Mouse (Mus musculus) bone marrow macrophage, adult 2 months (primary cell): ENCODE measurements around the gene Atp6v1g3. TPM values are rescaled to one million over a fixed set of nuclear protein-coding genes. Genes with fewer than 3 reads are reported as not detected.

Source experiments
- H3K27ac ChIP-seq: 2 replicates; pipeline ENCODE4 v1.5.1; 2012; ENCODE audit warnings: low read depth, low read length; ENCODE audit not compliant: insufficient read depth
- H3K4me1 ChIP-seq: 2 replicates; pipeline ENCODE4 v1.6.1; 2012; ENCODE audit warnings: low read length; ENCODE audit not compliant: control insufficient read depth, insufficient read depth
- H3K4me3 ChIP-seq: 2 replicates; pipeline ENCODE4 v1.5.1; 2012; ENCODE audit warnings: mild to moderate bottlenecking, low read length, moderate library complexity; ENCODE audit not compliant: insufficient read depth
- CTCF ChIP-seq: IDR thresholded peaks from 2 replicates; pipeline ENCODE4 v1.5.1; 2012; ENCODE audit warnings: low read depth, mild to moderate bottlenecking, low read length, moderate library complexity
- POLR2A ChIP-seq: IDR thresholded peaks from 2 replicates; pipeline ENCODE4 v1.6.1; 2012; ENCODE audit warnings: mild to moderate bottlenecking, low read depth, low read length, borderline replicate concordance
- polyA plus RNA-seq: library from polyadenylated mRNA; stranded (reverse); fragments of >200 nt; gene quantifications from 2 replicates; pipeline ENCODE4 v1.2.4, GENCODE M21; 2012; ENCODE audit not compliant: missing spikeins, insufficient read depth, insufficient read length

Atp6v1g3 gene
- polyA plus RNA-seq, 1 experiment = not detected

DNA sequence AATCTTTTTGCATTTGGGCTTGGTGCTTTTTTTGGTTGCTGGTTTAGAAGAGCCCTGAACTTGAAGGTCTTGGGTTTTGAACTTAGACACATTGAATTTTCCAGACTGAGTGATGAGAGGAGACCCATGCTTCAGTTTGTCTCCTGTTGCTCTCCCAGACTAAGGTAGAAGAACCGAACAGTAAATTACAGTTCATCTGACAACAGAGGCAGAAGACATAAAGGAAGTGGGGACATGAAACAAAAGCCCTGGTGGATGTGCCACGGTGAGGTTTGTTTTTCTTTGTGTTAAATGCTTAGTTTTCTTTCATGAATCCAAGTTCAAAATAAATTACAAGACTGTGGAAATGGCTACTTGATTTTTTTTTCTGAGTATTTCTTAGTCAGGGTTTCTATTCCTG lies 22.6 kb upstream of the Atp6v1g3 start:
- H3K27ac ChIP-seq = no peak overlapping the region
- H3K4me3 ChIP-seq = no peak overlapping the region
- no peak for TF ChIP-seq CTCF
- no peak for TF ChIP-seq POLR2A
- peaks cover 13% of the 10 kb centered on the region for H3K4me1 ChIP-seq

DNA sequence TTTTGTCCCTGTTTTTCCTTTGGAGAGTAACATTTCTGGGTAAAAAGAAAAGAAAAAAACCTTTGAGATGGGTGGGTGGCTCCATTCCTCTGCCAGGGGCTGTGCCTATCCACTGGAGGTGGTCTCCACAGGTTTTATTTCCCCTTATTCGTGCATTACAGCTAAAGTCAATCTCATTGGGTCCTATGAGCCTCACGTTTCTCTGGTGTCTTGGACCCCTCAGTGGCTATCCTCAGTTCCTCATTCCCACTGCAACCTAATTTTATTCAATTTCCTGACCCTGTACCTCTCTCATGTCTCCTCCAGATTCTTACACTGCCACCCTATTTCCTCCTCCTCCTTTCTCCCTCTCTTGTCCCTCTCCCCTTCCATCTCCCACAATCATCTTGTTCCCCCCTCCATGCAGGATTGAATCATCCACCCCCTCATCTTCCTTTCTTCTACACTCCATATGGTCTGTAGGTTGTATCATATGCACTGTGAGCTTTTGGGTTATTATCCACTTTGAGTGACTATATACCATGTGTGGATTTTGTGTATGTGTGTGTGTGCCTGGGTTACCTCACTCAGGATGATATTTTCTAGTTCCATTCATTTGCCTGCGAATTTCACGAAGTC lies 17.3 kb upstream of the Atp6v1g3 start:
- H3K4me1 ChIP-seq = peaks cover 13% of the 10 kb centered on the region
- H3K4me3 ChIP-seq = no peak overlapping the region
- TF ChIP-seq CTCF = no peak
- no peak for TF ChIP-seq POLR2A
- no peak overlapping the region for H3K27ac ChIP-seq

DNA sequence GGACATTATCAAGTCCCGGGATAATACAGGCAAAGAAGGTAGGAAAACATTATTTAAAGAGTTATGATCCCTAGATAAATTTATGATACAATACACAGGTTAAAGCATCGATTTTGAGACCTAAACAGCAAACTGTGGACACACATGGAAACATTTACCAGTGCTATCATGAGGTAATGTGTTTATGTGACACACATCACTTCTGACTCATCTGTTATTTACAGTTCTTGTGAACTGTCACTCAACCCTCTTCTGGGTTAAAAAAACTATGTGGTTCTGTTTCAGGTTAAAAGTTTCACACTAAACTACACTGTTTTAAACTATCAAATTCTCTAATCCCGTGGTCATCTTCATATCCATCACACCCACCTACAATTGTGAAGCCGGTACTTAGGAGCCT lies 14.8 kb upstream of the Atp6v1g3 start:
- H3K4me3 ChIP-seq = no peak overlapping the region
- TF ChIP-seq POLR2A (no peak), CTCF (no peak)
- peaks cover 13% of the 10 kb centered on the region for H3K4me1 ChIP-seq
- no peak overlapping the region for H3K27ac ChIP-seq

DNA sequence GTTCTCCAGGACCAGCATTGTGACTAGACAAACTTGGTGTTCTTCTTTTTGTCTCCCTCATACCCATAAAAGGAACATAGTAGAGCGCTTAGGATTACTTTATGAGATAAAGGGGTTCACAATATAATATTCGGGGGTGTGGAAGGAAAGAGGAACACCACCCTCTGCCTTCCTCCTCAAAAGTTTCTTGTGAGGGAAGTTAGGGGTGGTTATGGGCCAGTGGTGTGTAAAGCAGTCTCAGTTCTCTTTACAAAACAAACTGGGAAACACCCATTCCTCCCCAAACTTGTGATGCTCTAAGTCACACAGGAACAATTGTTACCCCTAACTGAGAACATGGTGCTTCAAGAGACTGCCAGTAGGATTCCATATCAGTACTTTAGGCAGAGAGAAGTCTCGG lies 12.0 kb upstream of the Atp6v1g3 start:
- no peak overlapping the region for H3K27ac ChIP-seq
- TF ChIP-seq POLR2A = no peak
- no peak for TF ChIP-seq CTCF
- peaks cover 12% of the 10 kb centered on the region for H3K4me1 ChIP-seq
- no peak overlapping the region for H3K4me3 ChIP-seq

DNA sequence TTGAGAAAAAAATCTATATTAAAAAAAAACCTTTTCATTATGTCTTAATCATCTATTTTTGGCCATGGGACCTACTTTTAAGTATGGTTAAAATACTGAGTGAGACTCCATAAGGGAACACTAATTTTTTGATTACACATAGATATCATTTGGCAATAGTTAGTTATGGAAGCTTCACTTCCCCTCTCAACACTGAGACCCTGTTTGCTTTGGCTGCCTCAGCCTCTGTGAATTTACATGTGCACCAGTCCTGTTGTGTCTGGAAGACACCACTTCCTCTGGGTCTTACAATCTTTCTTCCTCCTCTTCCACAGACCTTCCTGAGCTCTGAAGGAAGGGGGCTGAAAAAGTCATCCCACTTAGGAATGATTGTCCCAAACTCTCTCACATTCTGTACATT lies 11.1 kb upstream of the Atp6v1g3 start:
- Histone ChIP-seq H3K4me1 (peaks cover 13% of the 10 kb centered on the region), H3K27ac (no peak overlapping the region), H3K4me3 (no peak overlapping the region)
- no peak for TF ChIP-seq CTCF
- TF ChIP-seq POLR2A = no peak

DNA sequence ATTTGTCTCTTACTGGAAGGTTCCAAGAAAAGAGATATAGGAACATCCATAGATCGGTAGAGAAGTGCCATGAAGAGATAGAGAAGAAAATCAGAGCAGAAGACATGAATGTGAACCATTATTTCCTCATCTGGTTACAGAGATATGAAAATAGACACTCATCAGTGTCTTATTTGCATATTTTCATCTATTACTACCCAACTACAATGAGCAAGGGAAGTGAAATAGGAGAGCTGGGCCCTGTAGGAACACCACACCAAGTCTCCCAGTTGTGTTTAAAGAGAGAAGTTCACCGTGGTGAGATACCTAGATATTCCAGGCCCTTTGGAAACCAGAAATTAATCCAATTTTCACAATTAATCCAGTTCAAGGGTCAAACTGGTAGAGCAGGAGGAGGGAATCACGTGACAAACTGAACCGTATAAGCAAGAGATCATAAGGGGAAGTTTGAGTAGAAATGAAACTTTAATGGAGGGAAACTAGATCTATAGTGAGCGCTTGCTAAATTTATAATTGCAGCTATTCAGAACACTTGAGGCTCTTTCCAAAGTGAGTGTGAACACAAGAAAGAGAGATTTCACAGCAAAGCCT lies 6.0 kb upstream of the Atp6v1g3 start:
- H3K4me1 ChIP-seq = peaks cover 9% of the 10 kb centered on the region
- peak overlapping the region; percentile 73 for H3K27ac ChIP-seq
- H3K4me3 ChIP-seq = no peak overlapping the region
- no peak for TF ChIP-seq CTCF
- no peak for TF ChIP-seq POLR2A

DNA sequence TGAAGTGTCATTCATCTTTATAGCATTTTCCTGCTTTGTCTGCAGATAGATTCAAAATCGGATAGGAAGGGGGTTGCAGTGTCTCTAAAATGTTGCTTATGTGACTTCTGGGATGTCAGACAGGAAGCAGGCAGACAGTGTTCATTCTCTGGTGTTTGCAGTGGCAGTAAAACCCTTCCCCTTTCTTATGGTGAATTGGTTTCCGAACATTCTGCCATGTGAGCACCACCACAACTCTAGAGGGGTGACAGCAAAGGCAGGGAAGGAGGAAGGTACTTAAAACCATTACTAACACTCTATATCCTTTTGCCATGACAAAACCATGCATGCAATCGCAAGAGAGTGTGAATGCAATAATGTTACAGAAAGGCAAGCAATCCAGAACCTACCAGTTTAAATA lies 1.4 kb downstream of the Atp6v1g3 start:
- no peak for TF ChIP-seq CTCF
- H3K4me3 ChIP-seq = no peak overlapping the region
- no peak overlapping the region for H3K27ac ChIP-seq
- H3K4me1 ChIP-seq = peaks cover 11% of the 10 kb centered on the region

DNA sequence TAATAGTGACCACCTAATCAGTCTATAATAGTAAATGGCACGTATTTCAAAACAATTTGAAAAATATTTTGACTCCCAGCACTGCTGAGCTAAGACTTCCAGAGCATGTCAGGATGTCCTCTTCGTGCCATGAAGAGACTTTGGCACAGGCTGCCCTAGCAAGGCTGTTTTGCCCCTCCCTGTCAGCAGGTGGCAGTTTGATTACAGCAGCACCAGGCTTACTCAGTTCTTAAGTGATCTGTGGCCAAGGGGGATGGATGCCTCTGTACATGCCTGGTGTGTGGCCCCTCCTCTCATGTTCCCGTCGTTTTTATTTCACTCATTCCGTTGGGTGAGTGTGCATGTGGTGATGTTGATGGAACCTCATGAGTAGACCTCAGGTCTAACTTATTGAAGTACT lies 2.3 kb downstream of the Atp6v1g3 start:
- peaks cover 11% of the 10 kb centered on the region for H3K4me1 ChIP-seq
- H3K27ac ChIP-seq = no peak overlapping the region
- no peak overlapping the region for H3K4me3 ChIP-seq
- TF ChIP-seq POLR2A (no peak), CTCF (no peak)

DNA sequence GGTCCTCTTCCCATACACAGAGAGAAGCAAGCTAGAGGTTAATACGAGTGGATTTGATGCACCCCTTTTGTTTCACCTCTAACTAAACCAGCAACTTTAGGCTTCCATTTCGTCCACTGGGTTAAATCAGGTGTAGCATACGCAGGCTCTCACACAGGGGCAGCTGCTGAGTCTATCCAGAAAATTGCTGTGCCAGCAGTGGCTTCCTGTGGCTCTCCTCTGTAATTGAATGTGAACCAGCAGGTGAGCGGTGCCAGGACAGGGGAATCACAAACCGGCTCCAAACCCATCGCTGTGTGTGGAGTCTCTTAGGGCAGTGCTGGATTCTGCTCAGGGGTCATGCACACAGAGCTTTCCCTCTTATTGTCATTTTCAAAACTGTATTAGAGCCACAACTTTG lies 7.6 kb downstream of the Atp6v1g3 start:
- TF ChIP-seq CTCF (no peak), POLR2A (no peak)
- Histone ChIP-seq H3K4me1 (no peaks in the 10 kb centered on the region), H3K27ac (no peak overlapping the region)

DNA sequence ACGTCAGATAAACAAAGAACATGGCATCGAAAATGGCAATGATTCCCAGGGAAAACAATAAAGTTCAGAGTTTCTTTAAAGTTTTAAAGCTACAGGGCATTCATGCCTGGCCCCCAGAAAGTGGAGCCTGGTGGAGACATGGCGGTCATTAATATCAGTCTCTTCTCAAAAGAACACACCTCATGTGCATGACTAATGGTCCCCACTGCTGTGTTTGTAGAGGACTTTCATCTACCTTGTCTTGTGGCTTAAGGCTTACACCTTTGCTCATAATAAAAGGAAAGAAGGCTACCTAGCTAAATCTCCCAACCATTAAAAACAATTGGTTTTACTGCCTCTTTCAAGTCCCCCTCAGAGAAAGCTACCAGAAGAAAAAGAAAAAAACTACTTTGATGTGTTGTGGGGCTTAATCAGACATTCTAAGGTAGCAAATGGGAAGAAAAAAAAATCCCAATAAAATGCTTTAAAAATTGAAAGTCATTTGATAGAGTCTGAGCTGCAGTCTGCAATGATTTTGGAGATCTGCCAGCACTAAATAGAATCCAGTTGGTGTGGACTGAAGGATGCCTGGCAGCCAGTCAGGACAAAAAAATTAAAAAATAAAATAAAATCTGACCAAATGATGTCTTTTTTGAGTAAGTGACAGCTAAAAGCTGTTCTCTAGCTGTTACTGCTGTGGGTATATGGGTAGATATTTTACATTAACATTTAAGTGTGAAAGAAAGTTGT lies 9.0 kb downstream of the Atp6v1g3 start:
- Histone ChIP-seq H3K4me3 (no peak overlapping the region), H3K4me1 (no peaks in the 10 kb centered on the region), H3K27ac (no peak overlapping the region)
- no peak for TF ChIP-seq POLR2A

More for the DNA sequence above, 7.6 kb downstream of the Atp6v1g3 start:
- no peak overlapping the region for H3K4me3 ChIP-seq

DNA sequence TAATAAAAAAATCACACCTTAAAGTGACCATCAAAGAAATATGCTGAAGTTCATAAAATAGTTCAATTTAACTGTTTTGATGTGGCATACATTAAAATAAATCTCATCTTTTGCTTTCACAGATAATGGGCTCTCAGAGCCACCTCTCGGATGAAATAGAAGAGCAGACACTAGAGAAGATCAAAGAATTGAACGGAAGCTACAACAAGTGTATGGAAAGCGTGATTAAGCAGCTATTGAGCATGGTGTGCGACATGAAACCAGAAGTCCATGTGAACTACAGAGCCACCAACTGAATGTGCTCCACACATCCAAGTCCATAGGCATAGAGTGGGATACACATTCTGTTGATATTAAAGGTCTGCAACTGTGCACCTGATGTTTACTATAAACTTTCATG lies 14.1 kb downstream of the Atp6v1g3 start:
- TF ChIP-seq POLR2A (no peak), CTCF (no peak)
- Histone ChIP-seq H3K27ac (no peak overlapping the region), H3K4me3 (no peak overlapping the region), H3K4me1 (peaks cover 13% of the 10 kb centered on the region)
